Mouse (Mus musculus): ENCODE data around the gene Rpap1.

The Rpap1 gene

DNA sequence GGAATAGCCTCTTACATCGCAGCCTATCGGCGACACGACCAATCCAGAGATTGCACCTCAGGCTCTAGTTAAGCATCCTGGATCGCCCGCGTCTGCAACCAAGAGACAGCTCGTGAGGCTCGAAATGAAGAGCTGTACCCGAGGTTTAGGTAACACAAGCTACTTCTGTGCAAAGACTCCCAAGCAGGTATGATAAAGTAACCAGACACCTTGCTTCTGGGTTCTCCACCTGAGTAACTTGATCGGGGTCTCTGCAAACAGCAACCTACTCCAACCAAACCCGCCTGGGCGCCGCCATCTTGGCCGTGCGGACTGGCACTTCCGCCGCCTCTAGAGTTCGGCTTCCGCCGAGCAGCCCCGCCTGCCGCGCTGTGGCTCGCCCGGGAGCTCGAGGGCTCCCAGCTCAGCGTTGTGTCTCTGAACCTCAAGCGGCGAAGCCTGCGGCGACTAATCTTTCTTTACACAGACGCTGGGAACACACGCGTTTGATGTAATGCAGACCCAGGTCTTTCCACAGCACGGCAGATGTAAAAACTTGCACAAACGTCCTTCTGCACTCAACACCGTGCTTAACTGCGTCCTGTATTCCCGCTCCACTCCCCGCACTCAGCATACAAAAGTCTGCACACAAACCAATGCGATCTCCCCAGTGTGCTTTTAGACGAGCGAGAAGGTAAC lies at the start of gene Rpap1:
TSS of gene Rpap1 (minus strand) at position 332 of the 678 bp plus-strand sequence.
- DNase-seq (ENCODE audit: low read depth, low spot score): peak; percentile 82

GRCm38 (mm10) chr2:119834231-119834630 lies 46.9 kb upstream of the Rpap1 start:
- DNase-seq (ENCODE audit: low read depth, low spot score): no peak

DNA sequence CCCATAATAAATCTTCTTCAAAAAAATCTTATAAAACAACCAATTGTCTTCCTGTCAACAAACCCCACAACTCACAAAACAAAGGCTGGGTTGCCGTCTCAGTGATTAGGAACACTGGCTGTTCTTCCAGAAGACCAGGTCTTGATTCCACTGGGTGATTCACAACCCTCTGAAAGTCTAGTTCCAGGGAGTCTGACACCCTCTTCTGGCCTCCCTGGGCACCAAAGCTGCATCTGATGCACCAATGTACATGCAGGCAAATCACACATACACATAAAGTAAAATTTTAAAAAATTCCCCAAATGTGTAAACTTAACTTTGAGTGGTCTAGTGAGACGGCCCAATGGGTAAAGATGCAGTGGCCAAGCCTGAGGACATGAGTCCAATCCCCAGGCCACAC lies 43.2 kb upstream of the Rpap1 start:
- DNase-seq (ENCODE audit: low read depth, low spot score): no peak

GRCm38 (mm10) chr2:119821136-119821535 lies 33.8 kb upstream of the Rpap1 start:
- no peak for DNase-seq (ENCODE audit: low read depth, low spot score)

- no peak for DNase-seq (ENCODE audit: low read depth, low spot score)
Measured at GRCm38 (mm10) chr2:119818668-119819272, 31.4 kb upstream of the Rpap1 start.

DNA sequence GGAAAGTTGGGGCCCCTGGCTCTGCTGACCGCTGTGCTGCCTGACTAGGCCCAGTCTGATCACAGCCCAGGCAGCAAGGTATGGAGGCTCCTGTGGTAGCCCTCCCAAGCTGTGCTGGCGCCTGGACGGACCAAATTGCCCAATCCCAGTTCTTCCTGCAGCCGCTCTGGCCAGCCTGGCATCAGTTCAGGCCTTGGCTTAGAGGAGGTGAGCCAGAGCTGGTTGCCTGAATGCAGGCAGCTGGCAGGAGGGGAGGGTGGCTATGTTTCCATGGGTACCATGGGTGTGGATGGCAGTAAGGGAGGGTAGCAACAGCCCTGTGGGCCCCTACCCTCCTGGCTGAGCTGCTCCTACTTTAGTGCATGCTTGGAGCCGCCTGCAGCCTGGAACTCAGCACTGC lies 29.7 kb upstream of the Rpap1 start:
- DNase-seq (ENCODE audit: low read depth, low spot score): no peak

DNA sequence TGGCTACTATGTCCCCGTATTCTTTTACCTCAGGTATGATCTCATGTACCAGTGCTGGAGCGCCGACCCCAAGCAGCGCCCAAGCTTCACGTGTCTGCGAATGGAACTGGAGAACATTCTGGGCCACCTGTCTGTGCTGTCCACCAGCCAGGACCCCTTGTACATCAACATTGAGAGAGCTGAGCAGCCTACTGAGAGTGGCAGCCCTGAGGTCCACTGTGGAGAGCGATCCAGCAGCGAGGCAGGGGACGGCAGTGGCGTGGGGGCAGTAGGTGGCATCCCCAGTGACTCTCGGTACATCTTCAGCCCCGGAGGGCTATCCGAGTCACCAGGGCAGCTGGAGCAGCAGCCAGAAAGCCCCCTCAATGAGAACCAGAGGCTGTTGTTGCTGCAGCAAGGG lies 29.3 kb upstream of the Rpap1 start:
- no peak for DNase-seq (ENCODE audit: low read depth, low spot score)

- DNase-seq (ENCODE audit: low read depth, low spot score): no peak
Measured at GRCm38 (mm10) chr2:119814376-119814933, 27.1 kb upstream of the Rpap1 start.

- no peak for DNase-seq (ENCODE audit: low read depth, low spot score)
Measured at GRCm38 (mm10) chr2:119811490-119812146, 24.3 kb upstream of the Rpap1 start.

- DNase-seq (ENCODE audit: low read depth, low spot score): no peak
Measured at GRCm38 (mm10) chr2:119810890-119811289, 23.6 kb upstream of the Rpap1 start.

DNA sequence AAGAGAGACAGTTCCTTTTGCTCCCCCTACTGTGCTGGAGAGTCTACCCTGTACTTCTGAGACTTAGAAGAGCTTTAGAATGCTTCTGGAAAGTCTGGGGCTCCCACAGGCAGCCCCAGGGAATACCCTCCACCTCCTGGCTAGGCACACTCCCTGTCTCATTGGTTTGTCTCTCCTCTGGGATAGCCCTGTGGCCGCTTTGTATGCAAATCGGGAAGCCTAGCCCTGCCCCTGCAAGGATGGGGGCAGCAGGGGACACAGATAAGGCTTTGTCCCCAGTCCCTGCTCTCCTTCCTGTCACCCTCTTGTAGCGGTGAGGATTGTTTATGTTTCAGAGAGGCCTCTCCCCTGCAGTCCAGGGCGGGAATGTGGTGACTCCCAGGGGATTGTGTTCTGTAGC lies 21.5 kb upstream of the Rpap1 start:
- DNase-seq (ENCODE audit: low read depth, low spot score): no peak

DNA sequence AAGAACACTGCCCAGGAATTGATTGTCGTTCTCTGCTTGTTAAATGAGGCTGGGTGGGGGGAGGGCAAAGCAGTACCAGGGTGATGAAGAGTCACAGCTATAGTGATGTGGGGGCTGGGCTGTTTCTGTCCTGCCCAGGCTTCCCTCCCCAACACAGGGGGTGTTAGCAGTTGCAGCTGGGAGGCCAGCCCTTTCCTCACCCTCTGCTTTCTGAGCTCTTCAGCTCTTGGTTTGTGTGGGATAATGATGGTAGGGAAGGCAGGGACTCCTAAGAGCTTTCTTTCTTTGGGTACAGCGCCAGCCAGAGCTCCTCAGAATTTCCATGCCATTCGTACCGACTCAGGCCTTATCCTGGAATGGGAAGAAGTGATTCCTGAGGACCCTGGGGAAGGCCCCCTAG lies 21.1 kb upstream of the Rpap1 start:
- no peak for DNase-seq (ENCODE audit: low read depth, low spot score)

GRCm38 (mm10) chr2:119805536-119805935 lies 18.2 kb upstream of the Rpap1 start:
- no peak for DNase-seq (ENCODE audit: low read depth, low spot score)

- DNase-seq (ENCODE audit: low read depth, low spot score): no peak
Measured at GRCm38 (mm10) chr2:119804776-119805175, 17.4 kb upstream of the Rpap1 start.

DNA sequence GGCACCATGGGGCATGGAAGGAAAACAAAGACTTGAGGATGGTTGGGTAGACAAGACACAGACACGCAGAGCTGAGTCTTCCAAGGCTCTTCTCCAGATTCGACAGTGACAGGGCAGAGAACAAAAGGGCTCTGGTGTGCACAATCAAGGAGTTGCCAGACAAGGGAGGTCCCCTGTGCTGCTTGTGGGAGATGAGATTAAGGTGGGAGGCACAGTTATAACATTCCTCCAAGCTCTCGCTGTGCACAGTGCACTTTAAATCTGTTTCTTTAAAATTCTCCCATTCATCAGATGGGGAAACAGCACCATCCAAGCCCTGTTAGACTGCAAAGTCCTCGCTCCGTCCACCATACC lies 16.9 kb upstream of the Rpap1 start:
- no peak for DNase-seq (ENCODE audit: low read depth, low spot score)

- DNase-seq (ENCODE audit: low read depth, low spot score): no peak
Measured at GRCm38 (mm10) chr2:119803618-119804274, 16.4 kb upstream of the Rpap1 start.

GRCm38 (mm10) chr2:119802767-119803617 lies 15.7 kb upstream of the Rpap1 start:
- DNase-seq (ENCODE audit: low read depth, low spot score): no peak

DNA sequence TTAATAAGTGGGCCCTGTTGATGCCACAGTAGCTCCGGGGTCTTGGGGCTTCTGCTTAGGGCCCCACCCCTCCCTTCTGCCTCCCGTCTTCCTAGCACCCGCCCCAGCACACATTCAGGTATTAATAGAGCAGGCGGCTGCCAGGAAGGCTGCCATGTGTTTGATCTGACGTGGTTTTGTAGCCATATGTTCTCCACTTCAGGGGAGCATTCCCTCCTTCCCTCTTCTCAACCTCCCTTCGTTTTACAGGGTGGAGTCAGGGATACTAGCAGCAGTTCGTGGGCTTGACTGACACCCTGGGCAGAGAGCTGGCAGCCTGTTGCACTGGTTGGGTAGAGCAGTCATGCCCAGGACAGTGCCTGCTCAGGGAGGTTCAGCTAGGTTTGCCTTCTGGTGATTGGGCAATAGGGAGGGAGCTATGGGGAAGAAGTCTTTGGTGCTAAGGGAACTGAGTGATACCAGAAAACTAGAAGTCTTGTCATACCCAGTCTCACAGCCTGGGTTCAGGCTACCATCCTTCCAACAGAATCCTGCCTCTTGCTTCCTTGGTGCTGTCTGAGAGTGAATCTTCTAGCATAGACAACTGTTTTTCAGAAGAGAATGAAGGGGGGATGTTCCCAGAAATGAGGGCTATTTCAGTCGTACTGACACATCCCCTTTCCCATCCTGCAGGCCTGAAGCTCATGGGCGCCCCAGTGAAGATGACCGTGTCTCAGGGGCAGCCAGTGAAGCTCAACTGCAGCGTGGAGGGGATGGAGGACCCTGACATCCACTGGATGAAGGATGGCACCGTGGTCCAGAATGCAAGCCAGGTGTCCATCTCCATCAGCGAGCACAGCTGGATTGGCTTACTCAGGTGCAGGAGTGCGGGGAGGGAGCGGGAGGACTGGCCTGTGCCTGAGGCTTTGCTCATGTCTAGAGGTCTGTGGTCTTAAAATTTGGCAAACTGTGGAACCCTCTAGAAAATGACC lies 13.8 kb upstream of the Rpap1 start:
- DNase-seq (ENCODE audit: low read depth, low spot score): no peak

- DNase-seq (ENCODE audit: low read depth, low spot score): no peak
Measured at GRCm38 (mm10) chr2:119799961-119800550, 12.7 kb upstream of the Rpap1 start.
